Mouse (Mus musculus) kidney, postnatal 36 days (tissue): ENCODE results near the gene Obp1b.
"Not testable (repeated sequence)": the region's sequence is repeated elsewhere in the genome, so short reads cannot be mapped to it uniquely, and the experiment has no call there.

ENCODE experiments used
- DNase-seq, 2 experiments: peaks; one replicate each; pipeline ENCODE4 v3.0.0; 2021 to 2022; ENCODE audit warnings: mixed read lengths in 2 of 2

The Obp1b gene

DNA sequence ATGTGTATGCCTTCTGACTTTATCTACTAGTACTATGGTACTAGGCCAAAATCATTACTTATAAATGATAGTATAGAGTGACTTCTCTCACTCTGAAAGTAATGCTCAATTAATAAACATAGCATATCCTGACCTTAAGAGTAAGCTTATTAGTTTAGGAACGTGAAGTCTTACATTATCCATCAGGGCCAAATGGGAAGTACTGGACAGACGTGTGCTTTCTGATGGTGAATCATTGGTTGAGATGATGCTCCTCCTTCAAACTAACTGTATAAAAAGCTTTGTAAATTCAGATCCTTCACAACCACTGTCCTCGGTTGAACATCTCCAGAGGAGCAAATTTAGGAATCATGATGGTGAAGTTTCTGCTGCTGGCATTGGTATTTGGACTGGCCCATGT, at the start of gene Obp1b:
Gene Obp1b (plus strand): TSS at position 301 of the 400 bp plus-strand sequence.
- not testable (repeated sequence) for DNase-seq

DNA sequence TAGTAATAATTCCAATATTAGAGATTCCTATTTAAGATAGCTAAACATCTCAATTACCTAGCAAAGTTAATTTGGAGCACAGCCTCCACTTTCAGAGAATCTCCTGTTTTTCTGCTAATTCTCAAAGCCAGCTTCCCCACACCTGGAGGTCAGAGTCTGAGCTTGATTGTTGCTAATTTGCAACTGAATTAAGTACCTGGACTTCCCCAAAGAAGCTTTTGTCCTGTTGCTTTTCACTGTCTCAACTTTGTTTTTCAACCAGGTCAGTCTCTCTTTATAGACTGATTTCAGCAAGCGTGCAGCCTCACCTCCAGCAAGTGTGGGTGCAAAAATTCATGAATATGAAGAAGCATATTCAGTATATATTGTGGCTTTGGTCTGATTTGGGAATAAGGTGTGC, 15.6 kb downstream of the Obp1b start:
- DNase-seq, result not testable (repeated sequence)

DNA sequence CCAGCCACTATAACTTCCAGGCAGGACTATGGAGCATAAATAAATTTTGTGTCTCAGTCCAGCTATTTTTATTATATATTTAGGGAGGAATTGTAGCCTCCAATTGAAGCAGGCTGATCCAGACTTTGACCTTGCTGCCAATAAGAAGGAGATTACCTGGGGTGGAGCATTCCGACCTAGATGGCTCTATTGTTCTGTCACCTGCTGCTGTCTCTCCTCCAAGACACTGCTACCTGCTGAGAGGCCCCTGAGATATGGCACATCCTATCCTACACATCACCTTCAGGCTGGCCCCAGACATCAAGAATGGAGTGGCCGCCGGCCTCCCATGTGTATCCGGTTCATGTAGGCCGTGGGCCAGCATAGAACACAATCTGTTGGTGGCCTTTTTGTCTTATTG, 16.3 kb downstream of the Obp1b start:
- DNase-seq, result no peak
